Mouse (Mus musculus): ENCODE data around the gene Caly.

Gene Caly

GRCm38 (mm10) chr7:140082242-140082678 is at the start of gene Caly:
Gene Caly, minus strand, starts transcription at chr7:140082548.
- DNase-seq (ENCODE audit: low spot score in 2 of 2), result no peak

- DNase-seq (ENCODE audit: low spot score in 2 of 2), result peak in 1 of 2 experiments; percentile 31
Observed at GRCm38 (mm10) chr7:140127911-140128310, 45.6 kb upstream of the Caly start.

- DNase-seq (ENCODE audit: low spot score in 2 of 2), result no peak
Observed at GRCm38 (mm10) chr7:140126934-140127333, 44.6 kb upstream of the Caly start.

GRCm38 (mm10) chr7:140126022-140126350 is 43.6 kb upstream of the Caly start:
- DNase-seq (ENCODE audit: low spot score in 2 of 2), result no peak

- DNase-seq (ENCODE audit: low spot score in 2 of 2), result peak; percentile 90 to 93
Observed at GRCm38 (mm10) chr7:140125278-140126021, 43.1 kb upstream of the Caly start.

- DNase-seq (ENCODE audit: low spot score in 2 of 2), result no peak
Observed at GRCm38 (mm10) chr7:140124382-140124781, 42.0 kb upstream of the Caly start.

GRCm38 (mm10) chr7:140122765-140123164 is 40.4 kb upstream of the Caly start:
- no peak for DNase-seq (ENCODE audit: low spot score in 2 of 2)

GRCm38 (mm10) chr7:140121338-140121910 is 39.1 kb upstream of the Caly start:
- no peak for DNase-seq (ENCODE audit: low spot score in 2 of 2)

GRCm38 (mm10) chr7:140120484-140120883 is 38.1 kb upstream of the Caly start:
- DNase-seq (ENCODE audit: low spot score in 2 of 2), result no peak

- DNase-seq (ENCODE audit: low spot score in 2 of 2), result peak; percentile 91 to 93
Observed at GRCm38 (mm10) chr7:140116329-140117054, 34.1 kb upstream of the Caly start, which contains the start of gene Echs1. Gene Echs1, minus strand, starts transcription at chr7:140116476.

- DNase-seq (ENCODE audit: low spot score in 2 of 2), result peak; percentile 76 to 77
Observed at GRCm38 (mm10) chr7:140115583-140116328, 33.4 kb upstream of the Caly start, which contains the start of gene Paox. Gene Paox, plus strand, starts transcription at chr7:140115799.

GRCm38 (mm10) chr7:140111943-140112342 is 29.6 kb upstream of the Caly start:
- no peak for DNase-seq (ENCODE audit: low spot score in 2 of 2)

GRCm38 (mm10) chr7:140104009-140104408 is 21.7 kb upstream of the Caly start:
- DNase-seq (ENCODE audit: low spot score in 2 of 2), result no peak

GRCm38 (mm10) chr7:140101993-140102860 is 19.9 kb upstream of the Caly start, which contains the start of gene Fuom:
Gene Fuom, minus strand, starts transcription at chr7:140102441.
- DNase-seq (ENCODE audit: low spot score in 2 of 2), result peak; percentile 86 to 89

GRCm38 (mm10) chr7:140101498-140101897 is 19.1 kb upstream of the Caly start:
- DNase-seq (ENCODE audit: low spot score in 2 of 2), result no peak

GRCm38 (mm10) chr7:140098466-140098865 is 16.1 kb upstream of the Caly start:
- DNase-seq (ENCODE audit: low spot score in 2 of 2), result no peak

GRCm38 (mm10) chr7:140096055-140096454 is 13.7 kb upstream of the Caly start:
- no peak for DNase-seq (ENCODE audit: low spot score in 2 of 2)

GRCm38 (mm10) chr7:140095556-140095955 is 13.2 kb upstream of the Caly start:
- DNase-seq (ENCODE audit: low spot score in 2 of 2), result no peak

GRCm38 (mm10) chr7:140094954-140095353 is 12.6 kb upstream of the Caly start:
- DNase-seq (ENCODE audit: low spot score in 2 of 2), result no peak

GRCm38 (mm10) chr7:140092924-140093528 is 10.7 kb upstream of the Caly start, which contains the start of gene Prap1:
Gene Prap1, plus strand, starts transcription at chr7:140093395.
- no peak for DNase-seq (ENCODE audit: low spot score in 2 of 2)
